Mouse (Mus musculus) heart, adult 11 months (tissue): Measurements from ENCODE around the gene Acbd5.

Experiments used
- DNase-seq: peaks from one replicate; pipeline ENCODE4 v3.0.0; 2022

Gene Acbd5

GRCm38 (mm10) chr2:23067552-23068369 lies at the start of gene Acbd5:
Acbd5 (plus strand) TSS chr2:23068167.
- DNase-seq = peak; percentile 100

- peak; percentile 70 for DNase-seq
Observed at GRCm38 (mm10) chr2:23019170-23019569, 48.8 kb upstream of the Acbd5 start.

GRCm38 (mm10) chr2:23021320-23021719 lies 46.6 kb upstream of the Acbd5 start:
- peak; percentile 51 for DNase-seq

DNA sequence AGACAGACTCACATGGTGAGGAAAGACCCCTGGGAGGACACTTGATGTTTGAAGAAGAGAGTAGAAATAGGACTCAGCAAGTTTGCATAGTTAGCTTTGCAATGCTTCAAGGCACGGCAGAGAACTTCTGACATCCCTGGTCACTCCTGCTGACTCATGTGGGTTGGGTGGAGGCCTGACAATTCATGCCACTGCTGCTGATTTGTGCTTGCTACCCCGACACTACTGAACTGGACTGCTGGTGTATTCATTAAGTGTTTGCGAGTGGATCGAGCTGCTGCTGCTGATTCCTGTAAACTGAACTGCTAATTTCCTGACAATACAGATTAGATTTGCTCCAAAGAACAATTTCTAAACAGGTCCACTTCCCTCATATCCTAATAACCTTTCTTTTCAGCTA lies 46.2 kb upstream of the Acbd5 start:
- DNase-seq = peak; percentile 97

DNA sequence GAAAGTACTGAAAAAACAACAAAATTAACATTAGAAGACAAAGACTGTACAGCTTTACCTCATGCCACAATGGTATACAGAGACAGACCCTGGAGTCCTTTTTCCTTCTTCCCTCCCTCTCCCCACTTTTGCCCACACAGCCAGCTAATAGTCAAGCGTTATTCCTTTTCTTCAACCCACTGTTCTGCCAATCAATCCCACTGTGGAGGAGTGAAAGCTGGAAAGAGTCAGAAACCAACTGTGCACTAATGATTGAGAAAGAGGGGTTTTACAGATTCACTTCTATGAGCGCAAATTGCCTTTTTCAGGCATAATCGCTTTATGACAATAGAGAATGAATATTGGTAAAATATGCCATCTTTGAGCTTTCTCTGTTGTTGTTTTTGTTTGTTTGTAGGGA lies 44.9 kb upstream of the Acbd5 start:
- DNase-seq = peak; percentile 28

DNA sequence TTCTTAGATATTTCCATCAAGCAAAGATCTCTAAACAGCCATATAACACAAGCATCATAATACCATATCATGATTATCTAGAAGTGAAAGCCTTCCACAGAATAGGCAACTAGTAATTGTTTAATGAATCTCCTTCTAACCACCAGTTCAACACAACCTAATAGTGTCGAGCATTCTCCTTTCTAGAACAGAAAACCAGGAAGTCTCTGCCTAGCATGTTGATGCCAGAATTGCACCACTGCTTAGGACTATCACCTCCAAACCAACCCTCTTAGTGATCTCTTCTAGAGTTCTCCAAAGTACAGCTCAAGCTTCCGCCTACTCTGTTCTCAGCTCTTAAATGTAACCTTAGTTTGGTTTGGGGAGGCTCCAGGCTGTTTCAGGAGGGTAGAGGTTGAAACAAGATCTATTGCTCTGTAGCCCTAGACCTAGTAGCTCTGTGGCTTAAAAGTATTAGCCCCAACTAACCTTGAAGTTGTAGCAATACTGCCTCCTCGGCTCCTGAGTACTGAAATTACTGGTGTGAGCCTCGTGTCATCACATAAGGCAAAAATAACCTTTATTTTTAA lies 44.2 kb upstream of the Acbd5 start:
- DNase-seq = peak; percentile 48

DNA sequence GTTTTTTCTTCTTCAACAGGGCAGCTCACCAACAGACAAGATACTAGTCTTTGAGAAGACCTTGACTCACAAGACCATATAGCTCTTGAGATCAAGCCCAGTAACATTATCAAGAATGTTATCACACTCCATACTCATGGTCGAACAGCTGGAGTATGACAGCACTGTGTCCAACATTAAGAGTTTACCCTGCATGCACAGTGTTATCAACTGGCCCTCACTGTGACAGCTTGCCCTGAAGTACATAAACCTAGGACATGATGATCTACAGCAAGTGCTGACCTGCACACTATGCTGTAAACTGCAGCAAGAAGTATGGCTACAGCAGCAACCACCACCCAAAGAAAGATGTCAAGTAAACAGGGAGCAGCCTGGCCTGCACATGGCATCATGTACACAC lies 41.6 kb upstream of the Acbd5 start:
- DNase-seq = peak; percentile 60

DNA sequence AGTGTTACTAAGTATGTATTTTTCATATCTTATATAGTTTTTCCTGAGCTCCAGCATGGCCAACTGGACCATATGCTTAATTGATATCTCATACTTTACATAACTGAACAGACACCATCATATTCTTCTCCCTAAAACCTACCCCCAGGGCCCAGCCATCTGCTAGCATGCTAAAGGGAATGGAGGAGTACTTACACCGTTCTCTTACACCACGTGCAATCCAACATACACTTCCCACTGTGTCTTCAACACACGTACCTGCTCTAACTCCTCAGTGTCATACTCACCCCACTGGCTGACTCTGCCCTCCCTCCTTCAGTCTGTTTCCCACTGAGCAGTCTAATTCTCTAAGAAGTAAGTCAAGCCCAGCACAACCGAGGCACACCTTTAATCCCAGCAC lies 39.1 kb upstream of the Acbd5 start:
- DNase-seq = peak; percentile 62

GRCm38 (mm10) chr2:23030631-23031030 lies 37.3 kb upstream of the Acbd5 start:
- no peak for DNase-seq

GRCm38 (mm10) chr2:23034692-23035435 lies 33.1 kb upstream of the Acbd5 start:
- peak; percentile 88 for DNase-seq

GRCm38 (mm10) chr2:23035467-23035866 lies 32.5 kb upstream of the Acbd5 start:
- DNase-seq = peak; percentile 4

DNA sequence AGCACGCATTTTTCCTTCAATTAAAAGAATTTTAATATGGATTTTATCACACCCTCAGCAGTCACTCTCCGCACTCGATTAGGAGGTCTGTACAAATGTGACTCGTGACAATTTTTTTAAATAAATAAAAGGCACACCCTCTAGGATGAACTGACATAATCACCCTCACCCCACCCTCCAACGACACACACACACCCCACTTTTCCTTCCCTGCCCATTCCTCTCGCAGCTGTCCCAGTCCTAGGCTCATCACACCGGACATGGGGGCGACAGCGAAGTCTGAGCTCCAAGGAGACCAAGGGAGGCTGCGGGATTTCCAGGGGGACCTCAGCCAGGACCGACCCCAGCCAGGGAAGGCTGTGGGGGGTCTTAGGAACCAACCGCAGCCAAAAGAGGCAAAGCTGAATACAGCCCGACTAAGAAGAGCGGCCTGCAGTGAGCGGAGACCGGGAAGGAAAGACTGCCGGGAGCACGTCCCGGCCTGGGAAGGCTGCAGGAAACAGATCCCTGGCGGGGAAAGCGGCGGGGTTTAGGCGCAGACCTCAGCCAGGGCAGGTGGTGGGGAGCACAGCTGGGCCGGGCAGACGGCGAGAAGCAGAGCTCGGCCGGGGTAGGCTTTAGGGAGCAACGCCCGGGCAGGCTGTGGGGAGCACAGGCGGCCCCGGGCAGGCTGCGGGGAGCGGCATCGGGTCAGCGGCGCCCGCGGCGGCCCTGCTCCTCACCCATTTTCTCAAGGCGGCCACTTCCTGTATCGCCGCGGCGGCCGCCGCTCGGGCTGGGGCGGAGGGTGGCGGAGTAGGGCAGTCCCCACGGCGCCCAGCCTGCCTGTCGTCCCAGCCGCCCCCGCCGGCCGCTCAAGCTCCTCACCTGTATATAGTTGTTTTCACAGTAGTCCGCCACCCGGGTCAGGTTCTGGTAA lies 28.6 kb upstream of the Acbd5 start:
- DNase-seq = peak; percentile 97

DNA sequence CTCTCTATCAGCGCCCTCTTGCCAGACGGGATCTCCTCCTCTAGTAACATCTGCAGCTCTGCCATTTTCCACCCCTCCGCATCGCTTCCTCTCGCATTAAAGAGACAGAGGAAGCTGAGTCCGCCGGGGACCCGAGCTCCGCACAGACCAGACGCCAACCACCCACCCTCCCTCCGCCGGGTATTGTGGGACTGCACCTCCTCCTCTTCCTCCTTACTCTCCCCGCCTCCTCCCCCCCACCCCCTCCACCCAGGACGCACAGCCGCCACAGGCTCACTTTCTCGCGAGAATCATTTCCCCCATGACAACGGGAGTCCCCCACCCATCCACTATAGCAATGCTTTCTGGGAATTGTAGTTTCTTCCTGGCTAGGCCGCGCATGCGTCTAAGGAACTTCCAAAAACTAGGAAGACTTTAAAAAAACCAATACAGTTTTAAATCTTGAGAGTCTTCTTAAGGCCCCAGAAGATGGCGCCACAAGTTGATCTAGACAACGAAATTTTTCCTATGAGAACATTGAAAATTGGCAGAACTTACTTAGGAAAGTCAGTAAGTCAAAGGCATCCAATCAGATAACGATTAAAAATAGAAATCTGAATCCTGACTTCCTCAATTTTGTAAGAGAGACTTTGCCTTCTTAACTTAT lies 27.8 kb upstream of the Acbd5 start, which contains the start of gene Abi1:
Abi1 (minus strand) TSS at position 241 of the 646 bp plus-strand sequence.
- DNase-seq = peak; percentile 100

GRCm38 (mm10) chr2:23040690-23041089 lies 27.3 kb upstream of the Acbd5 start:
- peak; percentile 79 for DNase-seq

DNA sequence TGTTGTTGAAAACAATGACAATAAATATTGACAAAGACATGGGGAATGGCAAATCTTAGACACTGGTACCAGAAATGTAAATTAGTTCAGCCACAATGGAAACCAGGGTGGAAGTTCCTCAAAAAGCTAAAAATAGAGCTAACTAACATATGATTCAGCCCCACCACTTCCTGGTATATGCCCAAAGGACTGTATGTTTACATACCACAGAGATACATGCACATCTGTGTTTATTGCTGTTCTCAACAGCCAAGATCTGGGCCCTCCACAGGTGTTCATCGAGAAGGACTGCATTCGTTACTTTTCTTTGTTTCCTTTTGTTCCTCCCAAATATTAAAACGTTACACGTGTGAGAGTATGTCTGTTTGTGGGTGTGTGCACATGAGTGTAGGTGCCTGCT lies 26.5 kb upstream of the Acbd5 start:
- peak; percentile 89 for DNase-seq

- DNase-seq = no peak
Observed at GRCm38 (mm10) chr2:23042189-23042588, 25.8 kb upstream of the Acbd5 start.

DNA sequence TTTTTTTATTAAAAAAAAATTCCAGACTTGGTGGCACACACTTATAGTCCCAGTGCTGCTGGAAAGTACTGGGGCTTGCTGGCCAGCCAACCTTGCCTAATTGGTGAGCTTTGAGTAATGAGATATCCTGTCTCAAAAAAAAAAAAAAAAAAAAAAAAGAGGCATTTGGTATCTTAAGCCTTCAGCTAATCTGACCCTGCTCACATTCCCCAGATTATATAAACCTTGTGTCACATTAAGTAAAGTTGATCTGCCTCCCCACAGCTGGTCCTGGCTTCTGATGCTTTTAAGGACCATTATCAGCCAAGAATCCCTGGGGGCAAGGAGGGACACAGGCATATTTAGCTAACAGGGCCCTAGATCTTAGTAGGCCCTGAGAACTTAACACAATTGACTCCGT lies 22.3 kb upstream of the Acbd5 start:
- DNase-seq = no peak

- peak; percentile 55 for DNase-seq
Observed at GRCm38 (mm10) chr2:23048006-23048405, 20.0 kb upstream of the Acbd5 start.

GRCm38 (mm10) chr2:23051890-23052289 lies 16.1 kb upstream of the Acbd5 start:
- DNase-seq = peak; percentile 66

- DNase-seq = peak; percentile 97
Observed at GRCm38 (mm10) chr2:23052523-23052922, 15.4 kb upstream of the Acbd5 start.

DNA sequence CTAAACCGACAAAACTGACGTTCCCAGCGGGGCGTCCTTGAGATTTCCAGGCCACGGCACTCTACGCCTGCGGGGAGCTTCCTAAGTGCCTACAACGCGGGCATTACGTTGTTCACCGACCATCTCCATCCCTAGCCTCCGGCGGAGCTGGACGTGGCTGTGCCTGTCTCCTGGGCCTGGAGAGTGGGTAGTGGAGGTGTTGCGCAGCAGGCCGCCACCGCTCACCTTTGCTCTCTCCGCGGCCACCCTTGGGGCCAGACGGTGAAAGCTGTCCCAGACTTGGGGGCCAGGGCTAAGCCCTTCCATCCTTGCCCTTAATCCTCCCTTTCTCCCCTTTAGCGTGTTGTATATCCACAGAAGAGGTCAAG lies 387 bp downstream of the Acbd5 start:
- no peak for DNase-seq
